Mouse (Mus musculus): ENCODE data around the gene Rab25. TPM values are rescaled to one million over a fixed set of nuclear protein-coding genes. Genes with fewer than 3 reads are reported as not detected.

The Rab25 gene
- polyA plus RNA-seq, 1 experiment from 2014 or later = 1.5 TPM

DNA sequence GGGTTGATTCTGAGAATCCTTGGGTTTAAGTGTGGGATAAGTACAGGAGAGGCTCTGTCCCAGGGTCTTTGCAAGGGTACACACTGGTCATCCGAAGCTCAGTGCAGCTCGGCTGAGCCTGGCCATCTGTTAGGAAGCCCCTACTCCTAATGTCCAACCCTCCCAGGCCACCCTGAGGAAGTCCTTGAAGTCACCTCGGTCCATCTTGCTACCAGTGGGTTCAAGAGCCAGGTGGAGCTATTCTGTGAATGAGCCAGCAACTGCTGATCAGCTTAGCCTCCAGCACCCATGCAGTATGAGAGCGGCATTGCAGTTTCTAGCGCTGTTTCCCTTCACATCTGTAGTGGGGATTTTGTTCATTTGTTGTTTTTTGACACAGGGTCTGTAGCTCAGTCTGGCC lies 8.0 kb downstream of the Rab25 start:
- Histone ChIP-seq H3K9ac (peak overlapping the region; percentile 47), H3K9me3 (no peaks in the 10 kb centered on the region), H3K36me3 (peaks cover 49% of the 10 kb centered on the region), H3K4me1 (peaks cover 51% of the 10 kb centered on the region), H3K27me3 (replicated peaks) (no peaks in the 10 kb centered on the region), H3K4me2 (no peak overlapping the region), H3K4me3 (no peak overlapping the region), H3K27ac (replicated peaks) (peak overlapping the region; percentile 45; the same call in 1 of the 2 replicates)
- WGBS = 49% methylated on average over 5 of the region's 5 CpGs
- ATAC-seq (ENCODE audit: extremely low read depth, insufficient number of reproducible peaks, low FRiP score, low TSS enrichment) = no peak

- 26% methylated on average over 3 of the region's 3 CpGs for WGBS
These were observed 8.7 kb downstream of the Rab25 start for GRCm38 (mm10) chr3:88539397-88539796.

DNA sequence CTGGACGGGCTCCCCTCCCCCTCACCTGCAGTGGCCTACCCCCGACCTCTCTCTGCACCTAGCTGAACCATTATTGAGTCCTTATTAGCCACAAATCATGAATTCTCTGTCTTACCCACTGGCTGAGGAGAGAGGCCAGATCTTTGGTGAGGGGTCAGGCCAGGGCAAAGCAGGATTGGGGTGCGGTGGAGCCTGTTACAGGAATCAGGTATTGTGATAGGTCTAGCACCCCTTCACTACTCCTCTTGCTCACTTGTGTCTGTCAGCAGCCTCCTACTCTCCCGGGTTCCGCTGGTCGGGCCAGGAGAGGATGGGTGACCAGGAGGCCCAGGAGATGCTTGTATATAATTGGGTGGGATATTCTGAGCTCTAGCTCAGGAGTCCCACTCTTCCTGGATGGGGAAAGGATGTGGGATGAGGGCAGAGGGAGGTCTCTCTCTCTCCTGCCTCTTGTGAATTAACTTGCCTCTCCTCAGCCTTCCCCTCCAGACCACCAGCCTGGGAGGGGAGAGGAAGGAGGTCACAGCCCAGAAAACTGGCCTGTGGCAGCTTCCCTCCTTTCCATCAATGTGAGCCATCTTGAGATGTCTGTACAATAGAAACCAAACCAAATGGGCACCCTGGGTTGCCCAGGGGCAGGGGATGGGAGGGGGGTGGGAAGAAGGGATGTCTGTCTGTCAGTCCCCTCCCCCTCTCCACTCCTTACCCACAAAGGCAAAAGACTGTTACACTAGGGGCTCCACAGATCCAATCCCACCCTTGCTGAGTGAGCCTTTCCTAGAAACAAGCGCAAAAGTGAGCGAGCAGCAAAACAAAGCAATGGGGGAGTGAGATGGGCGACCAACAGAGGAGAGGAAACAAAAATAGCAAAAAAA lies 9.6 kb downstream of the Rab25 start:
- ATAC-seq (ENCODE audit: extremely low read depth, insufficient number of reproducible peaks, low FRiP score, low TSS enrichment) = no peak
- H3K9me3 ChIP-seq = no peaks in the 10 kb centered on the region
- peak overlapping the region; percentile 58 for H3K9ac ChIP-seq
- H3K27me3 ChIP-seq (replicated peaks) = no peaks in the 10 kb centered on the region
- H3K4me3 ChIP-seq = no peak overlapping the region
- H3K27ac ChIP-seq (replicated peaks) = no peak overlapping the region
- H3K36me3 ChIP-seq = peaks cover 49% of the 10 kb centered on the region
- H3K4me2 ChIP-seq = no peak overlapping the region
- 50% methylated on average over 9 of the region's 9 CpGs for WGBS
- H3K4me1 ChIP-seq = peaks cover 67% of the 10 kb centered on the region

More at GRCm38 (mm10) chr3:88539397-88539796, 8.7 kb downstream of the Rab25 start:
- H3K4me2 ChIP-seq = no peak overlapping the region
- no peak for ATAC-seq (ENCODE audit: extremely low read depth, insufficient number of reproducible peaks, low FRiP score, low TSS enrichment)
- H3K4me3 ChIP-seq = no peak overlapping the region
- H3K27ac ChIP-seq (replicated peaks) = no peak overlapping the region
- peaks cover 49% of the 10 kb centered on the region for H3K36me3 ChIP-seq
- H3K27me3 ChIP-seq (replicated peaks) = no peaks in the 10 kb centered on the region
- H3K4me1 ChIP-seq = peaks cover 58% of the 10 kb centered on the region
- H3K9ac ChIP-seq = 0 out of 2 replicates have a peak overlapping the region, but pooled peaks have one; percentile 58
- H3K9me3 ChIP-seq = no peaks in the 10 kb centered on the region

DNA sequence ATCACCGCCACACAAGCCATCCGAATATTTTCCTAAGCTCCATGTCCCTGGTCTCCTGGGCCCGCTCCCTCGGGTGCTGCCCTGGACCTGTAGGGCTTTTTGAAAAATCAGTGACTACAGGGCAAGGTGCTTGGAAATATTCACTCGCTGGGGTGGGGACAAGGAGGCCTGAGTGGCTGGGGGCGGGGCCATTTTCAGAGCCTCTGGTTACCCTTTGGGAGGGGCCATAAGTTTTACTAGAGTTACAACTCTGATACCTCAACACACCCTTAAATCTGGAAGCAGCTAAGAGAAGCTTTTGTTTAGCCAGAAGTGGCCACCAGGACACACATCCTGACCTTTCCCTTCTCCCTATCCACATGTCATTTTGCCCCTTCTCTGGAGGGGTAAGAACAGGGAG lies 11.0 kb downstream of the Rab25 start:
- Histone ChIP-seq H3K9me3 (no peaks in the 10 kb centered on the region), H3K4me3 (peak overlapping the region; percentile 93), H3K4me1 (peaks cover 70% of the 10 kb centered on the region), H3K9ac (peak overlapping the region; percentile 98), H3K4me2 (peak overlapping the region; percentile 75), H3K36me3 (peaks cover 49% of the 10 kb centered on the region), H3K27me3 (replicated peaks) (no peaks in the 10 kb centered on the region), H3K27ac (replicated peaks) (peak overlapping the region; percentile 68)
- WGBS = 73% methylated on average over 6 of the region's 6 CpGs
- ATAC-seq (ENCODE audit: extremely low read depth, insufficient number of reproducible peaks, low FRiP score, low TSS enrichment) = no peak

- Histone ChIP-seq H3K27ac (replicated peaks) (peak overlapping the region; percentile 68), H3K4me3 (peak overlapping the region; percentile 93), H3K9ac (peak overlapping the region; percentile 98), H3K36me3 (peaks cover 49% of the 10 kb centered on the region), H3K4me2 (peak overlapping the region; percentile 75), H3K9me3 (no peaks in the 10 kb centered on the region), H3K4me1 (peaks cover 70% of the 10 kb centered on the region), H3K27me3 (replicated peaks) (no peaks in the 10 kb centered on the region)
- 4% methylated on average over 62 of the region's 64 CpGs for WGBS
- ATAC-seq (ENCODE audit: extremely low read depth, insufficient number of reproducible peaks, low FRiP score, low TSS enrichment) = peak; percentile 38; the same call in 1 of the 2 replicates
These were observed 11.8 kb downstream of the Rab25 start for GRCm38 (mm10) chr3:88536103-88536930.

DNA sequence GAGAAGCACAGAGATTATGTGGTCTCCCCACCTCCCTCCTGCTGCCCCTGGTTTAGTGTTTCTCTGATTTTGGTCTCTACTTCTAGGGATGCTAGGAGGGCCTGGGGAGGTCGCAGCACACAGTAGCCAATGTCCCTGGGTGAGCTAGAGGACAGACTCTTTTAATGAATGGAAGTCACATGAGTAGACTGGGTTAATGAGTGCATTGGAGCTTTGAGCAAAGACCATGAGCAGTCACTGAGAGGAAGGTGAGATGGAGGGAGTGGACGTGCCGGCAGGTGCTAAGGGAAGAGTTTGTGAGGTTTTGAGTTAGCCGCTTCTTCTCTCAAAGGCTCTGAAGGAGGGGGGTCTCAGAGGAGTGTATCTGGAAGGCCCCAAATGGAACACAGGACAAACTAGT lies 12.6 kb downstream of the Rab25 start:
- Histone ChIP-seq H3K36me3 (peaks cover 45% of the 10 kb centered on the region), H3K4me1 (peaks cover 72% of the 10 kb centered on the region), H3K9ac (peak overlapping the region; percentile 98), H3K4me3 (peak overlapping the region; percentile 93), H3K27me3 (replicated peaks) (no peaks in the 10 kb centered on the region), H3K27ac (replicated peaks) (no peak overlapping the region), H3K4me2 (peak overlapping the region; percentile 75), H3K9me3 (no peaks in the 10 kb centered on the region)
- no peak for ATAC-seq (ENCODE audit: extremely low read depth, insufficient number of reproducible peaks, low FRiP score, low TSS enrichment)
- WGBS = 73% methylated on average over 4 of the region's 4 CpGs

GRCm38 (mm10) chr3:88535005-88535404 lies 13.1 kb downstream of the Rab25 start:
- no peaks in the 10 kb centered on the region for H3K9me3 ChIP-seq
- H3K4me3 ChIP-seq = peak overlapping the region; percentile 93
- peak overlapping the region; percentile 36; the same call in 1 of the 2 replicates for H3K27ac ChIP-seq (replicated peaks)
- no peaks in the 10 kb centered on the region for H3K27me3 ChIP-seq (replicated peaks)
- H3K36me3 ChIP-seq = peaks cover 40% of the 10 kb centered on the region
- WGBS = 36% methylated on average over 3 of the region's 3 CpGs
- H3K4me2 ChIP-seq = peak overlapping the region; percentile 75
- peak overlapping the region; percentile 98 for H3K9ac ChIP-seq
- ATAC-seq (ENCODE audit: extremely low read depth, insufficient number of reproducible peaks, low FRiP score, low TSS enrichment) = no peak
- peaks cover 72% of the 10 kb centered on the region for H3K4me1 ChIP-seq

- H3K4me3 ChIP-seq = peak overlapping the region; percentile 93
- H3K27ac ChIP-seq (replicated peaks) = peak overlapping the region; percentile 96
- H3K9me3 ChIP-seq = no peaks in the 10 kb centered on the region
- no peaks in the 10 kb centered on the region for H3K27me3 ChIP-seq (replicated peaks)
- H3K4me1 ChIP-seq = peaks cover 76% of the 10 kb centered on the region
- ATAC-seq (ENCODE audit: extremely low read depth, insufficient number of reproducible peaks, low FRiP score, low TSS enrichment) = no peak
- peak overlapping the region; percentile 98 for H3K9ac ChIP-seq
- WGBS = 8% methylated on average over 5 of the region's 5 CpGs
- peak overlapping the region; percentile 75 for H3K4me2 ChIP-seq
- peaks cover 32% of the 10 kb centered on the region for H3K36me3 ChIP-seq
These were observed 14.4 kb downstream of the Rab25 start for GRCm38 (mm10) chr3:88533706-88534105.

- Histone ChIP-seq H3K9me3 (no peaks in the 10 kb centered on the region), H3K9ac (peak overlapping the region; percentile 98), H3K4me2 (peak overlapping the region; percentile 75), H3K36me3 (peaks cover 24% of the 10 kb centered on the region), H3K4me1 (peaks cover 76% of the 10 kb centered on the region), H3K27ac (replicated peaks) (peak overlapping the region; percentile 96), H3K4me3 (peak overlapping the region; percentile 93), H3K27me3 (replicated peaks) (no peaks in the 10 kb centered on the region)
- under 1% methylated on average over 40 of the region's 40 CpGs for WGBS
- ATAC-seq (ENCODE audit: extremely low read depth, insufficient number of reproducible peaks, low FRiP score, low TSS enrichment) = no peak
These were observed 15.2 kb downstream of the Rab25 start for GRCm38 (mm10) chr3:88532689-88533511.

GRCm38 (mm10) chr3:88532299-88532674 lies 15.8 kb downstream of the Rab25 start, which contains the start of gene Mex3a:
Gene Mex3a (plus strand): TSS chr3:88532395.
- WGBS = 1% methylated on average over 28 of the region's 31 CpGs
- H3K27ac ChIP-seq (replicated peaks) = peak within 1 kb of the TSS; percentile 96
- H3K27me3 ChIP-seq (replicated peaks) = no peaks in the 10 kb centered on the region
- H3K9me3 ChIP-seq = no peaks in the 10 kb centered on the region
- H3K9ac ChIP-seq = peak within 1 kb of the TSS; percentile 98
- H3K36me3 ChIP-seq = peaks cover 18% of the 10 kb centered on the region
- no peak for ATAC-seq (ENCODE audit: extremely low read depth, insufficient number of reproducible peaks, low FRiP score, low TSS enrichment)
- peaks cover 77% of the 10 kb centered on the region for H3K4me1 ChIP-seq
- H3K4me3 ChIP-seq = peak within 1 kb of the TSS; percentile 93
- peak within 1 kb of the TSS; percentile 75 for H3K4me2 ChIP-seq

Data from heart, embryonic 13.5 days (tissue).